Mouse (Mus musculus): ENCODE data around the gene Rftn1.

DNA sequence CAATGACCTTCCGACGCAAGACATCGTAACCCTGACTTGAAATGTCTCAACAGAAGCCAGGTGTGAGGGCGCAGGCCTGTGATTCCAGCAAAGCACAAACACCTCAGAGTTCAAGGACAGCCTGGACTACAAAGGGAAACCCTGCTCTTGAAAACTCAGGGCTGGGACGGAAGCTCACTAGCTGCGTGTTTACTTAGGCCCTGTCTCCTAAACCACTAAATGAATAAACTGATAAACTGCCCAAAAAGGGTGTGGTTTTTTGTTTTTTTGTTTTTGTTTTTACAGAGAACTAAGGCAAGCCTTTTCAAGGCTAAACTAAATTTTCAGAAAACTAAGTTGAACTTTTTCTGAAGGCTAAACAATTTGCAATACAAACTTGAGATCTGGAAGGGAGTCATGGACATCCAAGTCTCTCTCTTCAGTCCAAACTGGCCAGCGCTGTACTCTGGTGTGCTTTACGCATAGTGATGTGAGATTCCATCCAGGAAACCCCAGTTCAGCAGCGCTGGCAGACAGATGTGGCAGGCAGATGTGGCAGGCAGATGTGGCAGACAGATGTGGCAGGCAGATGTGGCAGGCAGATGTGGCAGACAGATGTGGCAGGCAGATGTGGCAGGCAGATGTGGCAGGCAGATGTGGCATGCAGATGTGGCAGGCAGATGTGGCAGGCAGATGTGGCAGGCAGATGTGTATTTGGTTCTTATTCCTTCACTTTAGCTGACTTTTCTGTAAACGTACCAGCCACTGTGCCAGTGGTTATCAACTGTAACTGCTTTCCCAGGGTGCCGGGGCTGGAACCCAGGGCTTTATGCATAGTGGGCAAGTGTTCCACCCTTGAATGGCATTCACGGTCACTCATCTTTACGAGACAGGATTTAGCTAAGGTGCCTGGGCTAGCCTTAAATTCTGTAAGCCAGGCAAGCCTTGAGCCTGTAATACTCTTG, 158.7 kb downstream of the Rftn1 start:
- TF ChIP-seq CTCF (IDR thresholded peaks at IDR 0.05; ENCODE audit: extremely low read depth, insufficient read depth, insufficient read length, insufficient replicate concordance): no peak
- no peak for TF ChIP-seq POLR2A (IDR thresholded peaks at IDR 0.05; ENCODE audit: low read depth, low read length)

Data from spleen, adult 2 months (tissue).